Mouse (Mus musculus): Measurements from ENCODE around the gene Slc34a1. TPM values are rescaled to one million over a fixed set of nuclear protein-coding genes. Genes with fewer than 3 reads are reported as not detected.

Gene Slc34a1
- polyA plus RNA-seq, 1 experiment from 2014 or later: 0.07 TPM

- H3K36me3 ChIP-seq (ENCODE audit: control insufficient read depth, insufficient read depth, low read length): no peaks in the 10 kb centered on the region
- no peak overlapping the region for H3K27ac ChIP-seq (ENCODE audit: low read length)
- no peaks in the 10 kb centered on the region for H3K9me3 ChIP-seq (ENCODE audit: control insufficient read depth, low read length)
- no peak for ATAC-seq
- 77% methylated on average over 12 of the region's 12 CpGs for WGBS
- H3K27me3 ChIP-seq (replicated peaks; ENCODE audit: control insufficient read depth, insufficient read depth, low read length): no peaks in the 10 kb centered on the region; the same call in 1 of the 2 replicates
- no peak overlapping the region for H3K9ac ChIP-seq (ENCODE audit: low read depth, low read length)
- H3K4me3 ChIP-seq (ENCODE audit: low read length): no peak overlapping the region
- peaks cover 3% of the 10 kb centered on the region; the same call in 1 of the 2 replicates for H3K4me1 ChIP-seq (ENCODE audit: control insufficient read depth, insufficient read depth, low read length)
- H3K4me2 ChIP-seq (ENCODE audit: low read depth, low read length): no peak overlapping the region
These were observed 15.3 kb downstream of the Slc34a1 start for GRCm38 (mm10) chr13:55413333-55413732.

GRCm38 (mm10) chr13:55414743-55415380 is 16.9 kb downstream of the Slc34a1 start, which contains the start of gene Pfn3:
Pfn3 (minus strand) TSS chr13:55415232.
- 15% methylated on average over 41 of the region's 41 CpGs for WGBS
- H3K9me3 ChIP-seq (ENCODE audit: control insufficient read depth, low read length): peaks cover 2% of the 10 kb centered on the region; the same call in 1 of the 2 replicates
- peak within 1 kb of the TSS; percentile 57 for H3K4me2 ChIP-seq (ENCODE audit: low read depth, low read length)
- H3K4me3 ChIP-seq (ENCODE audit: low read length): peak within 1 kb of the TSS; percentile 36
- H3K27ac ChIP-seq (ENCODE audit: low read length): no peak within 1 kb of the TSS
- peaks cover 3% of the 10 kb centered on the region; the same call in 1 of the 2 replicates for H3K4me1 ChIP-seq (ENCODE audit: control insufficient read depth, insufficient read depth, low read length)
- peaks cover 11% of the 10 kb centered on the region for H3K27me3 ChIP-seq (replicated peaks; ENCODE audit: control insufficient read depth, insufficient read depth, low read length)
- no peaks in the 10 kb centered on the region for H3K36me3 ChIP-seq (ENCODE audit: control insufficient read depth, insufficient read depth, low read length)
- ATAC-seq: peak; percentile 63
- peak within 1 kb of the TSS; percentile 60 for H3K9ac ChIP-seq (ENCODE audit: low read depth, low read length)

GRCm38 (mm10) chr13:55418004-55418403 is 20.0 kb downstream of the Slc34a1 start:
- Histone ChIP-seq H3K4me2 (ENCODE audit: low read depth, low read length) (no peak overlapping the region), H3K36me3 (ENCODE audit: control insufficient read depth, insufficient read depth, low read length) (no peaks in the 10 kb centered on the region), H3K27ac (ENCODE audit: low read length) (no peak overlapping the region), H3K4me3 (ENCODE audit: low read length) (no peak overlapping the region), H3K27me3 (replicated peaks; ENCODE audit: control insufficient read depth, insufficient read depth, low read length) (peaks cover 34% of the 10 kb centered on the region), H3K9me3 (ENCODE audit: control insufficient read depth, low read length) (peaks cover 3% of the 10 kb centered on the region; the same call in 1 of the 2 replicates), H3K4me1 (ENCODE audit: control insufficient read depth, insufficient read depth, low read length) (peaks cover 3% of the 10 kb centered on the region; the same call in 1 of the 2 replicates), H3K9ac (ENCODE audit: low read depth, low read length) (no peak overlapping the region)
- ATAC-seq: peak; percentile 65
- 8% methylated on average over 12 of the region's 12 CpGs for WGBS

- Histone ChIP-seq H3K27me3 (replicated peaks; ENCODE audit: control insufficient read depth, insufficient read depth, low read length) (peaks cover 34% of the 10 kb centered on the region), H3K4me2 (ENCODE audit: low read depth, low read length) (no peak overlapping the region), H3K36me3 (ENCODE audit: control insufficient read depth, insufficient read depth, low read length) (no peaks in the 10 kb centered on the region), H3K4me1 (ENCODE audit: control insufficient read depth, insufficient read depth, low read length) (peaks cover 3% of the 10 kb centered on the region; the same call in 1 of the 2 replicates), H3K9ac (ENCODE audit: low read depth, low read length) (no peak overlapping the region), H3K27ac (ENCODE audit: low read length) (no peak overlapping the region), H3K4me3 (ENCODE audit: low read length) (no peak overlapping the region), H3K9me3 (ENCODE audit: control insufficient read depth, low read length) (peaks cover 3% of the 10 kb centered on the region; the same call in 1 of the 2 replicates)
- ATAC-seq: no peak
- WGBS: 80% methylated on average over 5 of the region's 5 CpGs
These were observed 21.2 kb downstream of the Slc34a1 start for GRCm38 (mm10) chr13:55419142-55419541.

GRCm38 (mm10) chr13:55420018-55420932 is 22.3 kb downstream of the Slc34a1 start:
- ATAC-seq: 0 out of 2 replicates have a peak, but pooled peaks have one; percentile 23
- no peaks in the 10 kb centered on the region for H3K36me3 ChIP-seq (ENCODE audit: control insufficient read depth, insufficient read depth, low read length)
- no peaks in the 10 kb centered on the region; the same call in 1 of the 2 replicates for H3K4me1 ChIP-seq (ENCODE audit: control insufficient read depth, insufficient read depth, low read length)
- H3K4me3 ChIP-seq (ENCODE audit: low read length): 0 out of 2 replicates have a peak overlapping the region, but pooled peaks have one; percentile 31
- 28% methylated on average over 51 of the region's 51 CpGs for WGBS
- H3K27me3 ChIP-seq (replicated peaks; ENCODE audit: control insufficient read depth, insufficient read depth, low read length): peaks cover 34% of the 10 kb centered on the region
- H3K9me3 ChIP-seq (ENCODE audit: control insufficient read depth, low read length): peaks cover 3% of the 10 kb centered on the region; the same call in 1 of the 2 replicates
- 0 out of 2 replicates have a peak overlapping the region, but pooled peaks have one; percentile 46 for H3K4me2 ChIP-seq (ENCODE audit: low read depth, low read length)
- H3K9ac ChIP-seq (ENCODE audit: low read depth, low read length): no peak overlapping the region
- H3K27ac ChIP-seq (ENCODE audit: low read length): no peak overlapping the region

GRCm38 (mm10) chr13:55420933-55421800 is 23.2 kb downstream of the Slc34a1 start:
- peak overlapping the region; percentile 38; the same call in 1 of the 2 replicates for H3K9ac ChIP-seq (ENCODE audit: low read depth, low read length)

GRCm38 (mm10) chr13:55426613-55427012 is 28.6 kb downstream of the Slc34a1 start, which contains the start of gene F12:
F12 (minus strand) TSS chr13:55426793.
- H3K9ac ChIP-seq (ENCODE audit: low read depth, low read length): no peak within 1 kb of the TSS
- H3K9me3 ChIP-seq (ENCODE audit: control insufficient read depth, low read length): no peaks in the 10 kb centered on the region
- no peak for ATAC-seq
- H3K27me3 ChIP-seq (replicated peaks; ENCODE audit: control insufficient read depth, insufficient read depth, low read length): peaks cover 6% of the 10 kb centered on the region
- no peak within 1 kb of the TSS for H3K27ac ChIP-seq (ENCODE audit: low read length)
- no peaks in the 10 kb centered on the region for H3K4me1 ChIP-seq (ENCODE audit: control insufficient read depth, insufficient read depth, low read length)
- no peak within 1 kb of the TSS for H3K4me2 ChIP-seq (ENCODE audit: low read depth, low read length)
- 86% methylated on average over 10 of the region's 10 CpGs for WGBS
- no peak within 1 kb of the TSS for H3K4me3 ChIP-seq (ENCODE audit: low read length)
- no peaks in the 10 kb centered on the region for H3K36me3 ChIP-seq (ENCODE audit: control insufficient read depth, insufficient read depth, low read length)

More at GRCm38 (mm10) chr13:55420933-55421800, 23.2 kb downstream of the Slc34a1 start:
- no peak overlapping the region for H3K27ac ChIP-seq (ENCODE audit: low read length)
- H3K4me1 ChIP-seq (ENCODE audit: control insufficient read depth, insufficient read depth, low read length): no peaks in the 10 kb centered on the region
- H3K27me3 ChIP-seq (replicated peaks; ENCODE audit: control insufficient read depth, insufficient read depth, low read length): peaks cover 34% of the 10 kb centered on the region
- H3K36me3 ChIP-seq (ENCODE audit: control insufficient read depth, insufficient read depth, low read length): no peaks in the 10 kb centered on the region
- H3K4me2 ChIP-seq (ENCODE audit: low read depth, low read length): peak overlapping the region; percentile 46
- 11% methylated on average over 35 of the region's 35 CpGs for WGBS
- H3K4me3 ChIP-seq (ENCODE audit: low read length): peak overlapping the region; percentile 31
- peaks cover 3% of the 10 kb centered on the region; the same call in 1 of the 2 replicates for H3K9me3 ChIP-seq (ENCODE audit: control insufficient read depth, low read length)
- ATAC-seq: peak; percentile 61

GRCm38 (mm10) chr13:55429226-55429888 is 31.4 kb downstream of the Slc34a1 start:
- H3K4me2 ChIP-seq (ENCODE audit: low read depth, low read length): no peak overlapping the region
- no peaks in the 10 kb centered on the region for H3K9me3 ChIP-seq (ENCODE audit: control insufficient read depth, low read length)
- no peak overlapping the region for H3K9ac ChIP-seq (ENCODE audit: low read depth, low read length)
- H3K27me3 ChIP-seq (replicated peaks; ENCODE audit: control insufficient read depth, insufficient read depth, low read length): no peaks in the 10 kb centered on the region
- WGBS: 55% methylated on average over 12 of the region's 12 CpGs
- ATAC-seq: peak; percentile 63
- no peak overlapping the region for H3K4me3 ChIP-seq (ENCODE audit: low read length)
- H3K4me1 ChIP-seq (ENCODE audit: control insufficient read depth, insufficient read depth, low read length): no peaks in the 10 kb centered on the region
- no peaks in the 10 kb centered on the region for H3K36me3 ChIP-seq (ENCODE audit: control insufficient read depth, insufficient read depth, low read length)
- no peak overlapping the region for H3K27ac ChIP-seq (ENCODE audit: low read length)
